Mouse (Mus musculus) spleen, adult 2 months (tissue): ENCODE results near the gene Actl10. TPM values are rescaled to one million over a fixed set of nuclear protein-coding genes. Genes with fewer than 3 reads are reported as not detected.

Experiments
- DNase-seq, 2 experiments: peaks; one replicate each; pipeline versions ENCODE4 v3.0.0 to v3.0.0-alpha.2; 2012 to 2021; ENCODE audit warnings: low spot score in 2 of 2, low read depth in 1 of 2
- H3K27ac ChIP-seq: fragments of 200-500 bp; 2 replicates; pipeline ENCODE4 v1.5.1; 2012; ENCODE audit warnings: low read length, inconsistent platforms; ENCODE audit not compliant: insufficient read depth
- H3K27me3 ChIP-seq: fragments of 200-500 bp; 2 replicates; pipeline ENCODE4 v1.6.1; 2012; ENCODE audit warnings: mild to moderate bottlenecking, moderate library complexity, low read length, inconsistent platforms; ENCODE audit not compliant: control insufficient read depth, insufficient read depth
- H3K36me3 ChIP-seq: fragments of 200-500 bp; 2 replicates; pipeline ENCODE4 v1.6.1; 2012; ENCODE audit warnings: mild to moderate bottlenecking, low read length, inconsistent platforms; ENCODE audit not compliant: control insufficient read depth, insufficient read depth
- H3K4me1 ChIP-seq: fragments of 200-500 bp; 2 replicates; pipeline ENCODE4 v1.6.1; 2011; ENCODE audit warnings: inconsistent platforms; ENCODE audit not compliant: control insufficient read depth, insufficient read depth, insufficient read length
- H3K4me3 ChIP-seq: fragments of 200-500 bp; 2 replicates; pipeline ENCODE4 v1.5.1; 2011; ENCODE audit warnings: mild to moderate bottlenecking, inconsistent platforms; ENCODE audit not compliant: insufficient read depth, insufficient read length; ENCODE audit errors: extremely low read depth
- CTCF ChIP-seq: fragments of 200-500 bp; IDR thresholded peaks from 2 replicates; pipeline ENCODE4 v1.5.1; 2011; ENCODE audit warnings: mild to moderate bottlenecking, inconsistent platforms; ENCODE audit not compliant: insufficient read depth, insufficient read length, insufficient replicate concordance; ENCODE audit errors: extremely low read depth
- POLR2A ChIP-seq: fragments of 200-500 bp; IDR thresholded peaks from 2 replicates; pipeline ENCODE4 v1.6.1; 2011; ENCODE audit warnings: low read depth, low read length, inconsistent platforms
- WGBS: fragments of 180-500 bp; shearing (Covaris S2); methylation state at CpG from one replicate; pipeline ENCODE4 v1.1.7; 2018; 5-methylcytosine and 5-hydroxymethylcytosine counted together
- polyA plus RNA-seq: library from polyadenylated mRNA; depleted of rRNA; stranded (reverse); fragments of >200 nt; gene quantifications from 2 replicates; pipeline ENCODE4 v1.2.3, GENCODE M21; 2012

The Actl10 gene
- polyA plus RNA-seq, 1 experiment: 0.12 TPM

- H3K4me1 ChIP-seq: no peaks in the 10 kb centered on the region
- TF ChIP-seq POLR2A (no peak), CTCF (no peak)
- no peak overlapping the region for H3K4me3 ChIP-seq
- DNase-seq: no peak
- H3K27me3 ChIP-seq: no peaks in the 10 kb centered on the region
- H3K36me3 ChIP-seq: peaks cover 20% of the 10 kb centered on the region
- H3K27ac ChIP-seq: no peak overlapping the region
Observed at GRCm38 (mm10) chr2:154521449-154521848, 30.1 kb upstream of the Actl10 start.

GRCm38 (mm10) chr2:154522334-154522733 lies 29.2 kb upstream of the Actl10 start:
- WGBS: 82% methylated on average over 5 of the region's 5 CpGs
- Histone ChIP-seq H3K27ac (no peak overlapping the region), H3K4me1 (no peaks in the 10 kb centered on the region), H3K36me3 (peaks cover 20% of the 10 kb centered on the region), H3K27me3 (no peaks in the 10 kb centered on the region), H3K4me3 (no peak overlapping the region)
- no peak for DNase-seq
- TF ChIP-seq POLR2A (no peak), CTCF (no peak)

GRCm38 (mm10) chr2:154525285-154525684 lies 26.3 kb upstream of the Actl10 start:
- TF ChIP-seq POLR2A (no peak), CTCF (no peak)
- H3K27me3 ChIP-seq: no peaks in the 10 kb centered on the region
- WGBS: 82% methylated on average over 2 of the region's 2 CpGs
- no peak overlapping the region for H3K27ac ChIP-seq
- DNase-seq: no peak
- H3K36me3 ChIP-seq: peaks cover 24% of the 10 kb centered on the region
- no peak overlapping the region for H3K4me3 ChIP-seq
- H3K4me1 ChIP-seq: no peaks in the 10 kb centered on the region

GRCm38 (mm10) chr2:154526531-154526930 lies 25.0 kb upstream of the Actl10 start:
- no peak for DNase-seq
- Histone ChIP-seq H3K27me3 (no peaks in the 10 kb centered on the region), H3K27ac (no peak overlapping the region), H3K4me3 (no peak overlapping the region), H3K4me1 (no peaks in the 10 kb centered on the region), H3K36me3 (peaks cover 29% of the 10 kb centered on the region)
- TF ChIP-seq POLR2A (no peak), CTCF (no peak)
- WGBS: 85% methylated on average over 3 of the region's 3 CpGs

GRCm38 (mm10) chr2:154532888-154533287 lies 18.7 kb upstream of the Actl10 start:
- peaks cover 24% of the 10 kb centered on the region for H3K36me3 ChIP-seq
- WGBS: 83% methylated on average over 3 of the region's 3 CpGs

GRCm38 (mm10) chr2:154534704-154535270 lies 16.8 kb upstream of the Actl10 start:
- WGBS: 94% methylated on average over 12 of the region's 12 CpGs
- peaks cover 17% of the 10 kb centered on the region for H3K36me3 ChIP-seq

More at GRCm38 (mm10) chr2:154532888-154533287, 18.7 kb upstream of the Actl10 start:
- DNase-seq: no peak
- H3K27ac ChIP-seq: no peak overlapping the region
- no peak overlapping the region for H3K4me3 ChIP-seq
- no peaks in the 10 kb centered on the region for H3K4me1 ChIP-seq
- H3K27me3 ChIP-seq: no peaks in the 10 kb centered on the region
- TF ChIP-seq POLR2A: no peak
- no peak for TF ChIP-seq CTCF

GRCm38 (mm10) chr2:154538310-154538709 lies 13.3 kb upstream of the Actl10 start:
- Histone ChIP-seq H3K4me1 (no peaks in the 10 kb centered on the region), H3K27me3 (no peaks in the 10 kb centered on the region), H3K4me3 (no peak overlapping the region), H3K36me3 (peaks cover 7% of the 10 kb centered on the region), H3K27ac (no peak overlapping the region)
- TF ChIP-seq CTCF: no peak
- no peak for TF ChIP-seq POLR2A
- DNase-seq: no peak
- 90% methylated on average over 2 of the region's 2 CpGs for WGBS

More at GRCm38 (mm10) chr2:154534704-154535270, 16.8 kb upstream of the Actl10 start:
- TF ChIP-seq CTCF (no peak), POLR2A (no peak)
- H3K4me3 ChIP-seq: no peak overlapping the region
- no peaks in the 10 kb centered on the region for H3K4me1 ChIP-seq
- no peak for DNase-seq
- H3K27me3 ChIP-seq: no peaks in the 10 kb centered on the region
- no peak overlapping the region for H3K27ac ChIP-seq

GRCm38 (mm10) chr2:154538710-154539109 lies 12.9 kb upstream of the Actl10 start:
- TF ChIP-seq POLR2A (no peak), CTCF (no peak)
- Histone ChIP-seq H3K36me3 (peaks cover 7% of the 10 kb centered on the region), H3K27ac (no peak overlapping the region), H3K27me3 (no peaks in the 10 kb centered on the region), H3K4me3 (no peak overlapping the region), H3K4me1 (no peaks in the 10 kb centered on the region)
- no peak for DNase-seq
- whole genome bisulfite sequencing: 81% methylated on average over 3 of the region's 3 CpGs
